Mouse (Mus musculus) stomach, embryonic 14.5 days (tissue): ENCODE data around the gene Etv6. TPM values are rescaled to one million over a fixed set of nuclear protein-coding genes. Genes with fewer than 3 reads are reported as not detected.

Experiments
- ATAC-seq: fragments of 200-750 bp; cut with Nextera tagmentation; 2 replicates; pipeline ENCODE4 v1.8.0; 2017; ENCODE audit warnings: low read depth, moderate TSS enrichment; ENCODE audit not compliant: insufficient number of reproducible peaks, insufficient read depth, low FRiP score
- H3K27ac ChIP-seq: fragments of 300-500 bp; sonication (generic); 2 replicates; pipeline ENCODE4 v1.5.1; 2014; ENCODE audit warnings: mild to moderate bottlenecking, low read length, moderate library complexity, mixed read lengths
- H3K27me3 ChIP-seq: fragments of 300-500 bp; sonication (generic); 2 replicates; pipeline ENCODE4 v1.6.1; 2014; ENCODE audit warnings: low read length, control low read depth, mixed read lengths; ENCODE audit not compliant: control insufficient read depth, insufficient read depth
- H3K36me3 ChIP-seq: fragments of 300-500 bp; sonication (generic); 2 replicates; pipeline ENCODE4 v1.6.1; 2014; ENCODE audit warnings: mild to moderate bottlenecking, control low read depth, low read length, moderate library complexity, mixed read lengths; ENCODE audit not compliant: control insufficient read depth, insufficient read depth
- H3K4me1 ChIP-seq: fragments of 300-500 bp; sonication (generic); 2 replicates; pipeline ENCODE4 v1.6.1; 2014; ENCODE audit warnings: low read length, control low read depth, mixed read lengths; ENCODE audit not compliant: control insufficient read depth, insufficient read depth
- H3K4me2 ChIP-seq: fragments of 300-500 bp; sonication (generic); replicated peaks from 2 replicates; pipeline ENCODE4 v1.6.1; 2014; ENCODE audit warnings: low read depth, low read length, control low read depth
- H3K4me3 ChIP-seq: fragments of 300-500 bp; sonication (generic); 2 replicates; pipeline ENCODE4 v1.5.1; 2014; ENCODE audit warnings: low read depth, low read length, control low read depth
- H3K9ac ChIP-seq: fragments of 300-500 bp; sonication (generic); replicated peaks from 2 replicates; pipeline ENCODE4 v1.6.1; 2014; ENCODE audit warnings: low read depth, mild to moderate bottlenecking, control low read depth, low read length, moderate library complexity, mixed read lengths
- H3K9me3 ChIP-seq: fragments of 300-500 bp; sonication (generic); 2 replicates; pipeline ENCODE4 v1.6.1; 2016; ENCODE audit warnings: low read depth, low read length, control low read depth; ENCODE audit not compliant: control insufficient read depth
- WGBS: fragments of 180-500 bp; shearing (Covaris S2); extraction: QIAGEN DNeasy Blood & Tissue Kit; methylation state at CpG from one replicate; pipeline ENCODE4 v1.1.7; 2014; 5-methylcytosine and 5-hydroxymethylcytosine counted together
- polyA plus RNA-seq: library from polyadenylated mRNA; unstranded; fragments of >200 nt; fragmentation: Nextera tagmentation; extraction: Ambion mirVana; gene quantifications from 2 replicates; pipeline ENCODE4 v1.2.1, GENCODE M21; 2014

The Etv6 gene
- polyA plus RNA-seq, 1 experiment from 2014 or later, result 16.0 TPM

GRCm38 (mm10) chr6:134301951-134302350 is 266.5 kb downstream of the Etv6 start:
- Histone ChIP-seq H3K27me3 (no peaks in the 10 kb centered on the region), H3K4me2 (no peak overlapping the region), H3K9ac (no peak overlapping the region), H3K27ac (no peak overlapping the region), H3K36me3 (no peaks in the 10 kb centered on the region), H3K4me3 (no peak overlapping the region), H3K4me1 (no peaks in the 10 kb centered on the region), H3K9me3 (no peaks in the 10 kb centered on the region)
- ATAC-seq, result no peak
- 88% methylated on average over 1 of the region's 1 CpGs for WGBS

- Histone ChIP-seq H3K4me3 (no peak overlapping the region), H3K9me3 (no peaks in the 10 kb centered on the region), H3K27ac (no peak overlapping the region), H3K9ac (no peak overlapping the region), H3K36me3 (no peaks in the 10 kb centered on the region), H3K4me1 (no peaks in the 10 kb centered on the region), H3K4me2 (no peak overlapping the region), H3K27me3 (no peaks in the 10 kb centered on the region)
- ATAC-seq, result no peak
- WGBS, result 82% methylated on average over 4 of the region's 4 CpGs
Observed at GRCm38 (mm10) chr6:134311346-134311745, 275.8 kb downstream of the Etv6 start.

- Histone ChIP-seq H3K27ac (no peak overlapping the region), H3K9ac (no peak overlapping the region), H3K4me3 (no peak overlapping the region), H3K36me3 (no peaks in the 10 kb centered on the region), H3K4me1 (no peaks in the 10 kb centered on the region), H3K9me3 (no peaks in the 10 kb centered on the region), H3K4me2 (no peak overlapping the region), H3K27me3 (no peaks in the 10 kb centered on the region)
- no peak for ATAC-seq
- 94% methylated on average over 8 of the region's 8 CpGs for WGBS
Observed at GRCm38 (mm10) chr6:134312571-134312970, 277.1 kb downstream of the Etv6 start.

GRCm38 (mm10) chr6:134317371-134317770 is 281.9 kb downstream of the Etv6 start:
- Histone ChIP-seq H3K9ac (no peak overlapping the region), H3K9me3 (no peaks in the 10 kb centered on the region), H3K36me3 (no peaks in the 10 kb centered on the region), H3K27ac (no peak overlapping the region), H3K4me3 (no peak overlapping the region), H3K4me1 (no peaks in the 10 kb centered on the region), H3K4me2 (no peak overlapping the region), H3K27me3 (no peaks in the 10 kb centered on the region)
- WGBS, result 86% methylated on average over 13 of the region's 13 CpGs
- no peak for ATAC-seq

Other genes starting within 250 kb of the Etv6 start
- not detected in 2 replicates for gene Kap, start 181.9 kb upstream of the Etv6 start, polyA plus RNA-seq